ENCODE assay signal across 8 mouse cellular contexts in the genomic region with DNA sequence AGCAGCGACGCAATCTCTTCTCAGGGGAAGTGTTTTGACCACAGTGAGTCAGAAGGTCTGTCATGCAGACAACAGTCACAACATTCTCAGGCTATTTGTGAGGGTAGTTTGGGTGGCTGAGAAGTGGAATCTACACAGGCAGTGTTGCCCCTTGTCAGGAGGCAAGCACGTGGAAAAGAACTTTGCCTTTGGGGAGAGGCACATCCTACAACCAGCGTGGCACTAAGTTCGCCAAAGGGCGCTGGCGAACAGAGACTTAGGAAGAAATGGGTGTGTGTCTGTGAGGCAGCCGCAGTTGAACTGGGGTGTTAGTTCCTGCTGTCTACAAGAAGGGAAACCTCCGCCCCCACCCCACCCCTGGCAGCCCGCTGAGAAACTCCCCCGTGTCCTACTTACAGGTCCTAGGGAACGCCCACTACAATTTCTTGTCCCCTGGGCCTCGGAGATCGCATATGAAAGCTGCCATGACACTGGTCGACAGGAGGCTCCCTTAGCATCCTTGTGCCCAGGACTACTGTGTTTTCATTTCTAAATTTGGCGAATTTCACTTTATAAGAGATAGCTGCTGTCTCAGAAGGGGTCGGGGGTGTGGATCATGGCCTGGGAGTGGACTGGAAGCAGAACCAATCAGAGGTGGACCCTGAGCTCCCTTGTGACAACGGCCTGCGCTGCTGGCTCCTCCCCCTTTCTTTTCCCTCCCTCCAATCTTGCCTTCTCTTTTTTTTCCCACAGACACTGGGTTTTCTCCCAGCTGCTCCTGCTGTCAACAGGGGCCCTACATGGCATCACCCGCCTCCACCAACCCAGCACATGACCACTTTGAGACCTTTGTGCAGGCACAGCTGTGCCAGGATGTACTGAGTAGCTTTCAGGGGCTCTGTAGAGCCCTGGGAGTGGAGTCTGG. TPM values are rescaled to one million over a fixed set of nuclear protein-coding genes. Genes with fewer than 3 reads are reported as not detected.
DNase-seq lines count a peak whose midpoint lies in the region; ATAC-seq and TF ChIP-seq lines count a peak whose summit lies in the region.

No protein-coding gene starts in this region.

- peak; percentile 56; the same call in 1 of the 2 replicates for ATAC-seq in embryonic facial prominence, embryonic 13.5 days (ENCODE audit: insufficient number of reproducible peaks, insufficient read depth, low FRiP score, low TSS enrichment, low read depth)
- ATAC-seq in heart, embryonic 11.5 days (replicated peaks; ENCODE audit: insufficient number of reproducible peaks, low FRiP score, low TSS enrichment), result peak; percentile 71
- peak; percentile 83 for ATAC-seq in kidney, embryonic 14.5 days (ENCODE audit: low FRiP score, low TSS enrichment)
- ATAC-seq in monocyte, adult 5-6 weeks (replicated peaks; ENCODE audit: insufficient number of reproducible peaks, low FRiP score, low TSS enrichment, poor library complexity, severe bottlenecking), result peak; percentile 54
- ATAC-seq in stomach, postnatal 0 days (ENCODE audit: low FRiP score, low TSS enrichment), result peak; percentile 80

- H3K27me3 ChIP-seq in embryonic facial prominence, embryonic 13.5 days, result no peaks in the 10 kb centered on the region
- no peaks in the 10 kb centered on the region for H3K27me3 ChIP-seq in heart, embryonic 11.5 days (ENCODE audit: control insufficient read depth, insufficient read depth, low read length)
- H3K27me3 ChIP-seq in kidney, embryonic 14.5 days (ENCODE audit: control insufficient read depth, insufficient read depth, low read length), result no peaks in the 10 kb centered on the region
- no peaks in the 10 kb centered on the region for H3K27me3 ChIP-seq in liver, adult 2 months (ENCODE audit: control insufficient read depth, insufficient read depth, low read length)
- H3K27me3 ChIP-seq in stomach, postnatal 0 days (ENCODE audit: control insufficient read depth, insufficient read depth, low read length), result no peaks in the 10 kb centered on the region

- peak overlapping the region; percentile 79 for H3K9ac ChIP-seq in embryonic facial prominence, embryonic 13.5 days
- H3K9ac ChIP-seq in heart, embryonic 11.5 days (ENCODE audit: low read depth, low read length), result peak overlapping the region; percentile 78
- H3K9ac ChIP-seq in kidney, embryonic 14.5 days (ENCODE audit: low read depth, low read length), result peak overlapping the region; percentile 67
- peak overlapping the region; percentile 36; the same call in 1 of the 2 replicates for H3K9ac ChIP-seq in liver, adult 2 months (ENCODE audit: low read depth, low read length)
- peak overlapping the region; percentile 76 for H3K9ac ChIP-seq in stomach, postnatal 0 days (ENCODE audit: low read length)

- peak overlapping the region; percentile 70 for H3K4me3 ChIP-seq in embryonic facial prominence, embryonic 13.5 days
- H3K4me3 ChIP-seq in heart, embryonic 11.5 days (ENCODE audit: low read depth, low read length), result peak overlapping the region; percentile 61
- peak overlapping the region; percentile 52 for H3K4me3 ChIP-seq in kidney, embryonic 14.5 days (ENCODE audit: low read length)
- H3K4me3 ChIP-seq in liver, adult 2 months (ENCODE audit: insufficient read depth, low read depth, low read length), result peak overlapping the region; percentile 49; the same call in 1 of the 2 replicates
- peak overlapping the region; percentile 59 for H3K4me3 ChIP-seq in stomach, postnatal 0 days (ENCODE audit: low read depth, low read length)

- peak overlapping the region; percentile 89 for H3K4me2 ChIP-seq in embryonic facial prominence, embryonic 13.5 days
- H3K4me2 ChIP-seq in heart, embryonic 11.5 days, result peak overlapping the region; percentile 96
- peak overlapping the region; percentile 85 for H3K4me2 ChIP-seq in kidney, embryonic 14.5 days (replicated peaks; ENCODE audit: low read depth, low read length)
- peak overlapping the region; percentile 80 for H3K4me2 ChIP-seq in stomach, postnatal 0 days (replicated peaks; ENCODE audit: low read depth)

- H3K79me2 ChIP-seq in liver, adult 2 months (ENCODE audit: control insufficient read depth, insufficient read depth, low read length), result no peaks in the 10 kb centered on the region

- no peak for TF ChIP-seq EP300 in stomach, postnatal 0 days (optimal IDR thresholded peaks at IDR 0.05)

- TF ChIP-seq CTCF in liver, adult 2 months (IDR thresholded peaks at IDR 0.05; ENCODE audit: low read depth, low read length), result no peak
- no peak for TF ChIP-seq CTCF in stomach, postnatal 0 days (IDR thresholded peaks at IDR 0.05; ENCODE audit: low read depth)

- peaks cover 44% of the 10 kb centered on the region for H3K36me3 ChIP-seq in embryonic facial prominence, embryonic 13.5 days
- H3K36me3 ChIP-seq in heart, embryonic 11.5 days (ENCODE audit: control insufficient read depth, insufficient read depth, low read length), result peaks cover 12% of the 10 kb centered on the region
- peaks cover 14% of the 10 kb centered on the region for H3K36me3 ChIP-seq in kidney, embryonic 14.5 days (ENCODE audit: control insufficient read depth, insufficient read depth, low read length)
- H3K36me3 ChIP-seq in liver, adult 2 months (ENCODE audit: control insufficient read depth, insufficient read depth, low read length), result no peaks in the 10 kb centered on the region
- peaks cover 6% of the 10 kb centered on the region; the same call in 1 of the 2 replicates for H3K36me3 ChIP-seq in stomach, postnatal 0 days (ENCODE audit: control insufficient read depth, insufficient read depth, low read length)

- 4% methylated on average over 20 of the region's 20 CpGs for WGBS in embryonic facial prominence, embryonic 13.5 days
- WGBS in heart, embryonic 11.5 days (ENCODE audit: insufficient replicate concordance), result 2% methylated on average over 20 of the region's 20 CpGs
- 4% methylated on average over 20 of the region's 20 CpGs for WGBS in kidney, embryonic 14.5 days
- 21% methylated on average over 20 of the region's 20 CpGs for WGBS in liver, adult 2 months
- WGBS in stomach, postnatal 0 days, result 5% methylated on average over 20 of the region's 20 CpGs

- no peaks in the 10 kb centered on the region for H3K9me3 ChIP-seq in embryonic facial prominence, embryonic 13.5 days
- H3K9me3 ChIP-seq in heart, embryonic 11.5 days (replicated peaks; ENCODE audit: control insufficient read depth, low read length), result no peaks in the 10 kb centered on the region
- no peaks in the 10 kb centered on the region for H3K9me3 ChIP-seq in kidney, embryonic 14.5 days (ENCODE audit: control insufficient read depth, low read length)
- no peaks in the 10 kb centered on the region for H3K9me3 ChIP-seq in stomach, postnatal 0 days (ENCODE audit: control insufficient read depth, low read length)

- peak overlapping the region; percentile 91 for H3K27ac ChIP-seq in embryonic facial prominence, embryonic 13.5 days
- H3K27ac ChIP-seq in heart, embryonic 11.5 days (ENCODE audit: low read depth, low read length), result peak overlapping the region; percentile 78
- peak overlapping the region; percentile 59; the same call in 1 of the 2 replicates for H3K27ac ChIP-seq in kidney, embryonic 14.5 days (ENCODE audit: low read depth, low read length)
- H3K27ac ChIP-seq in liver, adult 2 months (replicated peaks; ENCODE audit: insufficient read depth, low read depth, low read length), result no peak overlapping the region
- peak overlapping the region; percentile 92 for H3K27ac ChIP-seq in stomach, postnatal 0 days (replicated peaks)

- DNase-seq in layer of hippocampus, adult 11-12 months (ENCODE audit: low spot score), result peak; percentile 55
- DNase-seq in layer of hippocampus, adult 9-10 months (ENCODE audit: low spot score), result no peak
- peak; percentile 31 for DNase-seq in liver, adult 2 months (ENCODE audit: extremely low read depth, low read depth, low spot score)
- peak; percentile 68 for DNase-seq in stomach, postnatal 0 days (ENCODE audit: low spot score)

- no peak for TF ChIP-seq POLR2A in liver, adult 2 months (IDR thresholded peaks at IDR 0.05; ENCODE audit: extremely low read depth, insufficient read depth, low read length)

- peaks cover 21% of the 10 kb centered on the region for H3K4me1 ChIP-seq in embryonic facial prominence, embryonic 13.5 days
- peaks cover 50% of the 10 kb centered on the region for H3K4me1 ChIP-seq in heart, embryonic 11.5 days (ENCODE audit: control insufficient read depth, insufficient read depth, low read length)
- H3K4me1 ChIP-seq in kidney, embryonic 14.5 days (ENCODE audit: control insufficient read depth, insufficient read depth, low read length), result 0 out of 2 replicates have a peak, but pooled peaks cover 9% of the 10 kb centered on the region
- H3K4me1 ChIP-seq in liver, adult 2 months (ENCODE audit: control insufficient read depth, insufficient read depth, low read length), result peaks cover 2% of the 10 kb centered on the region; the same call in 1 of the 2 replicates
- 0 out of 2 replicates have a peak, but pooled peaks cover 3% of the 10 kb centered on the region for H3K4me1 ChIP-seq in stomach, postnatal 0 days (replicated peaks; ENCODE audit: control insufficient read depth, insufficient read depth)

RNA-seq across cellular contexts. Expression of a gene that starts 1.4 kb away (rescaled TPM):
- polyA plus RNA-seq in embryonic facial prominence, embryonic 13.5 days (2015; fragmentation: Nextera tagmentation; extraction: Ambion mirVana), result 46.8 and 51.2 TPM in 2 replicates
- polyA plus RNA-seq in heart, embryonic 11.5 days (2014; fragmentation: Nextera tagmentation; extraction: Ambion mirVana), result 31.1 and 33.9 TPM in 2 replicates
- 22.8 and 33.6 TPM in 2 replicates for polyA plus RNA-seq in kidney, embryonic 14.5 days (2014; fragmentation: Nextera tagmentation; extraction: Ambion mirVana)
- total RNA-seq in liver, adult 2 months (2014; rRNA removed), result 0.55 and 0.94 TPM in 2 replicates
- polyA plus RNA-seq in liver, adult 2 months (2012; rRNA removed), result 0.82 and 3.7 TPM in 2 replicates
- 112 to 198 TPM (median 125 TPM) in 3 replicates for total RNA-seq in monocyte, adult 5-6 weeks (2017)
- polyA plus RNA-seq in stomach, postnatal 0 days (2015; fragmentation: Nextera tagmentation; extraction: Ambion mirVana), result 23.0 and 25.9 TPM in 2 replicates

RNA-seq across cellular contexts. Expression of a gene that starts 12.6 kb away (rescaled TPM):
- 54.7 and 60.6 TPM in 2 replicates for polyA plus RNA-seq in embryonic facial prominence, embryonic 13.5 days (2015; fragmentation: Nextera tagmentation; extraction: Ambion mirVana)
- 46.7 and 46.8 TPM in 2 replicates for polyA plus RNA-seq in heart, embryonic 11.5 days (2014; fragmentation: Nextera tagmentation; extraction: Ambion mirVana)
- 53.8 and 59.2 TPM in 2 replicates for polyA plus RNA-seq in kidney, embryonic 14.5 days (2014; fragmentation: Nextera tagmentation; extraction: Ambion mirVana)
- 29.3 and 30.8 TPM in 2 replicates for total RNA-seq in liver, adult 2 months (2014; rRNA removed)
- 47.6 and 51.5 TPM in 2 replicates for polyA plus RNA-seq in liver, adult 2 months (2012; rRNA removed)
- 15.5 to 32.5 TPM (median 20.3 TPM) in 3 replicates for total RNA-seq in monocyte, adult 5-6 weeks (2017)
- 51.5 and 52.9 TPM in 2 replicates for polyA plus RNA-seq in stomach, postnatal 0 days (2015; fragmentation: Nextera tagmentation; extraction: Ambion mirVana)

RNA-seq across cellular contexts. Expression of a gene that starts 12.7 kb away (rescaled TPM):
- 0.50 and 0.63 TPM in 2 replicates for polyA plus RNA-seq in embryonic facial prominence, embryonic 13.5 days (2015; fragmentation: Nextera tagmentation; extraction: Ambion mirVana)
- polyA plus RNA-seq in heart, embryonic 11.5 days (2014; fragmentation: Nextera tagmentation; extraction: Ambion mirVana), result 0.75 and 1.4 TPM in 2 replicates
- 1.2 and 3.1 TPM in 2 replicates for polyA plus RNA-seq in kidney, embryonic 14.5 days (2014; fragmentation: Nextera tagmentation; extraction: Ambion mirVana)
- 0.94 and 1.1 TPM in 2 replicates for total RNA-seq in liver, adult 2 months (2014; rRNA removed)
- polyA plus RNA-seq in liver, adult 2 months (2012; rRNA removed), result 0.09 and 0.26 TPM in 2 replicates
- total RNA-seq in monocyte, adult 5-6 weeks (2017), result 0.58 TPM in 1 of 3 replicates, not detected in the others
- 2.4 and 2.5 TPM in 2 replicates for polyA plus RNA-seq in stomach, postnatal 0 days (2015; fragmentation: Nextera tagmentation; extraction: Ambion mirVana)

RNA-seq across cellular contexts. Expression of a gene that starts 27.3 kb away (rescaled TPM):
- polyA plus RNA-seq in embryonic facial prominence, embryonic 13.5 days (2015; fragmentation: Nextera tagmentation; extraction: Ambion mirVana), result 22.5 and 23.5 TPM in 2 replicates
- polyA plus RNA-seq in heart, embryonic 11.5 days (2014; fragmentation: Nextera tagmentation; extraction: Ambion mirVana), result 11.7 and 12.5 TPM in 2 replicates
- 13.5 and 19.2 TPM in 2 replicates for polyA plus RNA-seq in kidney, embryonic 14.5 days (2014; fragmentation: Nextera tagmentation; extraction: Ambion mirVana)
- 10.6 and 11.1 TPM in 2 replicates for total RNA-seq in liver, adult 2 months (2014; rRNA removed)
- polyA plus RNA-seq in liver, adult 2 months (2012; rRNA removed), result 7.6 and 10.5 TPM in 2 replicates
- total RNA-seq in monocyte, adult 5-6 weeks (2017), result 36.0 to 44.2 TPM (median 40.6 TPM) in 3 replicates
- 8.6 and 9.8 TPM in 2 replicates for polyA plus RNA-seq in stomach, postnatal 0 days (2015; fragmentation: Nextera tagmentation; extraction: Ambion mirVana)

RNA-seq across cellular contexts. Expression of a gene that starts 41.7 kb away (rescaled TPM):
- polyA plus RNA-seq in embryonic facial prominence, embryonic 13.5 days (2015; fragmentation: Nextera tagmentation; extraction: Ambion mirVana), result 154 and 165 TPM in 2 replicates
- 187 and 204 TPM in 2 replicates for polyA plus RNA-seq in heart, embryonic 11.5 days (2014; fragmentation: Nextera tagmentation; extraction: Ambion mirVana)
- polyA plus RNA-seq in kidney, embryonic 14.5 days (2014; fragmentation: Nextera tagmentation; extraction: Ambion mirVana), result 134 and 221 TPM in 2 replicates
- total RNA-seq in liver, adult 2 months (2014; rRNA removed), result 139 and 155 TPM in 2 replicates
- polyA plus RNA-seq in liver, adult 2 months (2012; rRNA removed), result 161 and 182 TPM in 2 replicates
- total RNA-seq in monocyte, adult 5-6 weeks (2017), result 84.4 to 180 TPM (median 92.3 TPM) in 3 replicates
- 112 and 116 TPM in 2 replicates for polyA plus RNA-seq in stomach, postnatal 0 days (2015; fragmentation: Nextera tagmentation; extraction: Ambion mirVana)
